Mouse (Mus musculus) lung, embryonic 15.5 days (tissue): ENCODE measurements around the gene Cryba2. TPM values are rescaled to one million over a fixed set of nuclear protein-coding genes. Genes with fewer than 3 reads are reported as not detected.

Source experiments
- ATAC-seq: fragments of 200-750 bp; cut with Nextera tagmentation; 2 replicates; pipeline ENCODE4 v1.8.0; 2017; ENCODE audit warnings: moderate number of reproducible peaks, borderline replicate concordance; ENCODE audit not compliant: low FRiP score, low TSS enrichment; ENCODE audit errors: extremely low read depth
- H3K27ac ChIP-seq: fragments of 300-500 bp; sonication (generic); 2 replicates; pipeline ENCODE4 v1.5.1; 2015; ENCODE audit warnings: moderate library complexity, mild to moderate bottlenecking, inconsistent platforms
- H3K27me3 ChIP-seq: fragments of 300-500 bp; sonication (generic); 2 replicates; pipeline ENCODE4 v1.6.1; 2015; ENCODE audit warnings: inconsistent platforms
- H3K36me3 ChIP-seq: fragments of 300-500 bp; sonication (generic); 2 replicates; pipeline ENCODE4 v1.6.1; 2015; ENCODE audit warnings: inconsistent platforms
- H3K4me1 ChIP-seq: fragments of 300-500 bp; sonication (generic); 2 replicates; pipeline ENCODE4 v1.6.1; 2015; ENCODE audit warnings: inconsistent platforms
- H3K4me2 ChIP-seq: fragments of 300-500 bp; sonication (generic); 2 replicates; pipeline ENCODE4 v1.6.1; 2015; ENCODE audit warnings: inconsistent platforms, mild to moderate bottlenecking, moderate library complexity
- H3K4me3 ChIP-seq: fragments of 300-500 bp; sonication (generic); 2 replicates; pipeline ENCODE4 v1.5.1; 2015; ENCODE audit warnings: mild to moderate bottlenecking, inconsistent platforms
- H3K9ac ChIP-seq: fragments of 300-500 bp; sonication (generic); 2 replicates; pipeline ENCODE4 v1.6.1; 2015; ENCODE audit warnings: inconsistent platforms
- H3K9me3 ChIP-seq: fragments of 300-500 bp; sonication (generic); 2 replicates; pipeline ENCODE4 v1.6.1; 2016; ENCODE audit warnings: inconsistent platforms
- WGBS: fragments of 180-500 bp; shearing (Covaris S2); methylation state at CpG from one replicate; pipeline ENCODE4 v1.1.7; 2015; 5-methylcytosine and 5-hydroxymethylcytosine counted together
- polyA plus RNA-seq: library from polyadenylated mRNA; unstranded; fragments of >200 nt; fragmentation: Nextera tagmentation; extraction: Ambion mirVana; gene quantifications from 2 replicates; pipeline ENCODE4 v1.2.1, GENCODE M21; 2015

Gene Cryba2
- polyA plus RNA-seq, 1 experiment from 2014 or later = not detected

DNA sequence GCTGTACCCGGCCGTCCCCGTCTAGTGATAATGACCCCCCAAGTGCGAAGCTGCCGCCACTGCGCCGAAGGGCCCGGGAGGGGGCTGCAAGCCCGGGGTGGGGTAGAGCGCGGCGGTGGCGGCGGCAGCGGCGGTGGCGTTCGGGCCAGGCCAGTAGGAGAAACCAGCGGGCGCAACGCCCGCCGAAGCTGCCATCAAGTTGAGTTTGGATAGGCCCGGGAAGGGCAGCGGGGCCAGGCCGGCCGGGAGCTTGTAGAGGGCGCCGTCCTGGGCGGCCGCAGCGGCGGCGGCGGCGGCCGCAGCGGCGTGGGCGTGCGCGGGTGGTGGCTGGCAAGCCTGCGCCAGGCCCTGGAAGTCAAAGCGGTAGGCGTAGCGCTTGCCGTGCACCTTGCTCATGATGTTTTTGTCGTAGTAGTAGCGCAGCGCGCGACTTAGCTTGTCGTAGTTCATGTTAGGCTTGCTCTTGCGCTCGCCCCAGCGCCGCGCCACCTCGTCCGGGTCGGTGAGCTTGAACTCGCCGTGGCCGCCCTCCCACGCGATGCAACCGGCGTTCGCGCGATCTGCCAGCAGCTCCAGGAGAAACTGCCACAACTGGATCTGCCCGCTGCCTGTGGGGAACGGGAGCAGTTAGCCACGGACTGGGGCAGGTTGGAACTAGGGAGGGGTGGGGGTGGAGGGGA, 10.7 kb downstream of the Cryba2 start:
- H3K4me3 ChIP-seq = peak overlapping the region; percentile 28
- H3K27ac ChIP-seq = no peak overlapping the region
- WGBS = under 1% methylated on average over 70 of the region's 74 CpGs
- H3K9me3 ChIP-seq = no peaks in the 10 kb centered on the region
- H3K27me3 ChIP-seq = peaks cover 90% of the 10 kb centered on the region
- no peak for ATAC-seq
- peak overlapping the region; percentile 54 for H3K4me2 ChIP-seq
- peaks cover 25% of the 10 kb centered on the region for H3K4me1 ChIP-seq
- no peak overlapping the region for H3K9ac ChIP-seq
- H3K36me3 ChIP-seq = no peaks in the 10 kb centered on the region

DNA sequence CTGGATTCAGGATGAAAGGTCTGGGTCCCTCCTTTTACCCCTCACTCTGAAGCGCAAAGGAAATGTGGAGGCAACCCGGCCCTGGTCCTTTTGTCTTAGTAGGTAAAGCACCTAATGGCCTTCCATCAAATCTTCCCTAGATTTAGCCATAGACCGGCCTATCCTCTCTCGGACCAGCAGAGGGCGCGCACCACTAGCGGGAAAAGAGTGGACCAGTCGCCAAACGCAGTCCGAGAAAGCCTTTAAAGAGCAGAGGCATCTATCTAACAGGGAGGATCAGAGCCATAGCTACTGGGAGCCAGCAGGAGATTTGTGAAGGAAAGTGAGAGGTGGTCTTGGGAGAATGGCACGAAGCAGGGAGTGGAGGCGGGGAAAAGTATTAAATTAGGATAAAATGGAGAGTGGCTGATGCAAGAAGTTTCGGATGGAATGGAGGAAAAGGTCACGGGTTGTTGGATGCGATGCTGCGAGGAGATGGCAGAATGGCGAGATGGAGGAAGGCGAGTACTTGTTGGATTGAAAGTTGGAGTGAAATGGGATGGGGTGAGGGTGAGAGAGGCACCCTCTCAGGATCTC, 12.1 kb downstream of the Cryba2 start:
- Histone ChIP-seq H3K4me2 (no peak overlapping the region), H3K4me3 (no peak overlapping the region), H3K27me3 (peaks cover 76% of the 10 kb centered on the region), H3K4me1 (peaks cover 25% of the 10 kb centered on the region), H3K9me3 (no peaks in the 10 kb centered on the region), H3K9ac (no peak overlapping the region), H3K36me3 (no peaks in the 10 kb centered on the region), H3K27ac (no peak overlapping the region)
- ATAC-seq = no peak
- WGBS = 2% methylated on average over 18 of the region's 18 CpGs

DNA sequence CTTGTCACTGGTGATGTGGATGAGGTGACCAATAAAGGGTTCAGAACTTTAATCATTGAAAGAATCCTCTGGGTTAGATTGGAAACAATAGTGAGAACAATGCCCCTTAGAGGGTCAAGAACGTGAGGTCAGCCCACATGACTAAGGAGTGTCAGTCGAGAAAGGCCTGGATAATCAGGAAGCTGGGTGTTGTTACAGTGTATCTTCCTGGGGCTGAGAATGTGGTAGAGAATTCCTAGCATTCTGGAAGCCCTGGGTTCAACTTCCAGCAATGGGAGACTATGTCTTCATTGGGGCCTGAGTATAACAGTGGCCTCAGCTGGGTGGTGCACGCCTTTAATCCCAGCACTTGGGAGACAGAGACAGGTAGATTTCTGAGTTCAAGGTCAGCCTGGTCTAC, 15.7 kb downstream of the Cryba2 start:
- Histone ChIP-seq H3K4me3 (no peak overlapping the region), H3K27ac (no peak overlapping the region), H3K27me3 (peaks cover 44% of the 10 kb centered on the region), H3K9me3 (no peaks in the 10 kb centered on the region), H3K4me2 (no peak overlapping the region), H3K9ac (no peak overlapping the region), H3K36me3 (no peaks in the 10 kb centered on the region), H3K4me1 (peaks cover 4% of the 10 kb centered on the region; the same call in 1 of the 2 replicates)
- ATAC-seq = no peak
- 48% methylated on average over 3 of the region's 3 CpGs for WGBS

DNA sequence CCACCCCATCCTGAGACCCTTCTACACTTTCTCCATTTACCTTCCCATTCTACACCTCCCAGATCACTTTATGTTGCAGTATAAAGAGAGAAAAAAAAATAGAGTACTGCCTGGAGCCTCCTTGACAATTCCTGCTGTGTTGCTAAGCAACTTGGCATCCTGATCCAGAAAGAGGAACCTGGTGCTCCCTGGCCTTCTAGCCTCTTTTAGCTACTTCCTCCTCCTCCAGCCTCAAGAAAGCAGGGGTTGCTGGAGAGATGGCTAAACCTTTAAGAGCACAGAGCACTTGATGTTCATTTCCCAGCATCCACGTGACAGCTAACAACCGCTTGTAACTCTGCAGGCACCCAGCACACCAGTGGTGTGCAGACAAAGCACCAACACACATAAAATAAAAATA, 20.7 kb downstream of the Cryba2 start:
- H3K4me3 ChIP-seq = no peak overlapping the region
- no peaks in the 10 kb centered on the region for H3K36me3 ChIP-seq
- no peak overlapping the region for H3K9ac ChIP-seq
- H3K9me3 ChIP-seq = no peaks in the 10 kb centered on the region
- no peak for ATAC-seq
- no peak overlapping the region for H3K4me2 ChIP-seq
- 43% methylated on average over 2 of the region's 2 CpGs for WGBS
- no peak overlapping the region for H3K27ac ChIP-seq
- H3K27me3 ChIP-seq = peaks cover 4% of the 10 kb centered on the region
- H3K4me1 ChIP-seq = no peaks in the 10 kb centered on the region

DNA sequence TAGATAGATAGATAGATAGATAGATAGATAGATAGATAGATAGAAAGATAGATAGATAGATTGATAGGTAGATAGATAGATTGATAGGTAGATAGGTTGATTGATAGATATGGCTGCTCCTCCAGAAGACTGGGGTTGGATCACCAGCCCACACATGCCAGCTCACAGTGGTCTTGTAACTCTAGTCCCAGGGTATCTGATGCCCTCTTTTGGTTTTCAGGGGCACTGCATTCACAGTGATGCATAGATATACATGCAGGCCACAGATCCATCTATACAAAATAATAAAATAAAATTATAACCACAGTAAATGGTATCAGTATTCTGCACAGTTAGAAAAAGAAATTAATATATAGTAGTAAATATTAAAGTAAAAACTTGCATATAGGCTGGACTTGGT, 31.2 kb downstream of the Cryba2 start:
- H3K4me3 ChIP-seq = no peak overlapping the region
- ATAC-seq = no peak
- no peaks in the 10 kb centered on the region for H3K9me3 ChIP-seq
- H3K4me2 ChIP-seq = no peak overlapping the region
- peaks cover 10% of the 10 kb centered on the region for H3K4me1 ChIP-seq
- no peak overlapping the region for H3K9ac ChIP-seq
- no peak overlapping the region for H3K27ac ChIP-seq
- H3K27me3 ChIP-seq = peaks cover 49% of the 10 kb centered on the region
- H3K36me3 ChIP-seq = no peaks in the 10 kb centered on the region

DNA sequence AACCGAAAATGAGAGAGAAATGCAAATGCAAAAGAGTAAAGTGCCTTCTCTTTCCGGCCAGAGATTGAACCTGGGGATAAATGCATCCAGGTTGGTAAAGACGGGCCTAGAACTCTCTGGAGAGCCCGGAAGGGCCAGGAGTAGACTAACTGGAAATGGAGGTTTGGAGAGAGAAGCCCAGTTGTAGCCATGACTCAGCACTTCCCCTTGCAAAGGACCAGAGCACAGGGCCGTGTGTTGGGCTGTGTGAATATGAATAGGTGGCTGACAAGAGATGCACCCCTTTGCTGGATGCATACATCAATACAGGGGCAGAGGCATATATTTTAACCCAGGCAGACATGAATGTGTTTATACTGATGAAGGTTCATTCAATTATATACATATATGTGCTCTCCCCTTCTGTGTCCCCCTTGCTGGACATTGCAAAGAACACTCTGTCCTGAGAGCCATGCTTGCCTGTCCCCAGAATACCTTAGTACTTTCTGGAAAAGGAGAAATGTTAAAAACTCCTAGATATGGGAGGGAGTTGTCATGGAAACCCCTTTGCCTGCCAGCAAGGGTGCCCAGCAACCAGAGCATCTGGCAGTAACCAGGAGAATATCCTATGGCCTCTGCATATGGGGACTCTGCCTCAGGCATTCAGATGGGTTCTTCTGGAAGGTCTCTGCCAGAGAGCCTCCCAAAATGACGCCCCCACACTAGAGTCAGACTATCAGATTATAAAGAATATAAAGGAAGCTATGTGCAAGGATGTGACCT, 33.5 kb downstream of the Cryba2 start:
- no peak overlapping the region for H3K27ac ChIP-seq
- no peak overlapping the region for H3K4me2 ChIP-seq
- no peak overlapping the region for H3K4me3 ChIP-seq
- H3K27me3 ChIP-seq = peaks cover 66% of the 10 kb centered on the region
- no peak overlapping the region for H3K9ac ChIP-seq
- H3K36me3 ChIP-seq = no peaks in the 10 kb centered on the region
- H3K4me1 ChIP-seq = peaks cover 26% of the 10 kb centered on the region
- 36% methylated on average over 6 of the region's 6 CpGs for WGBS
- H3K9me3 ChIP-seq = no peaks in the 10 kb centered on the region
- ATAC-seq = no peak

DNA sequence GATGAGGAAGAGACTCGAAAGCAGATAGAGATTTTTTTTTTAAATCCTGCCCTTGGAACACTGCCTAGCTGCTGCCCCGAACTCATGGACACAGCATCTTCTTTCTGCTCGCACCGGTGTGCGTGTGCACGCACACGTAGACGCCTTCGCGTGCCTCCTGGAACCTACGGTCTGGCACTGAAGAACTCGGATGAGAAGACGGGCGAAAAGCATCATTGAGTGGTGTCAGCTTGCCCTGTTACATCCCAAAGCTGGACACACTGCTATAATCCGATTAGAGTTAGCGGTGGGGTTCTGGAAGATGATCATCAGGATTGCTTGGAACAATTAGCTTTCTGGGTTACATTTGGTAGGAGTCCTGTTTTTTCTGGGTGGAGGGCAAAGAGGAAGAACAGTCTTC, 34.1 kb downstream of the Cryba2 start:
- no peaks in the 10 kb centered on the region for H3K9me3 ChIP-seq
- H3K36me3 ChIP-seq = no peaks in the 10 kb centered on the region
- H3K27me3 ChIP-seq = peaks cover 72% of the 10 kb centered on the region
- no peak overlapping the region for H3K9ac ChIP-seq
- peak overlapping the region; percentile 29 for H3K4me3 ChIP-seq
- H3K27ac ChIP-seq = no peak overlapping the region
- no peak for ATAC-seq
- peak overlapping the region; percentile 61 for H3K4me2 ChIP-seq
- 9% methylated on average over 16 of the region's 16 CpGs for WGBS
- H3K4me1 ChIP-seq = peaks cover 30% of the 10 kb centered on the region

DNA sequence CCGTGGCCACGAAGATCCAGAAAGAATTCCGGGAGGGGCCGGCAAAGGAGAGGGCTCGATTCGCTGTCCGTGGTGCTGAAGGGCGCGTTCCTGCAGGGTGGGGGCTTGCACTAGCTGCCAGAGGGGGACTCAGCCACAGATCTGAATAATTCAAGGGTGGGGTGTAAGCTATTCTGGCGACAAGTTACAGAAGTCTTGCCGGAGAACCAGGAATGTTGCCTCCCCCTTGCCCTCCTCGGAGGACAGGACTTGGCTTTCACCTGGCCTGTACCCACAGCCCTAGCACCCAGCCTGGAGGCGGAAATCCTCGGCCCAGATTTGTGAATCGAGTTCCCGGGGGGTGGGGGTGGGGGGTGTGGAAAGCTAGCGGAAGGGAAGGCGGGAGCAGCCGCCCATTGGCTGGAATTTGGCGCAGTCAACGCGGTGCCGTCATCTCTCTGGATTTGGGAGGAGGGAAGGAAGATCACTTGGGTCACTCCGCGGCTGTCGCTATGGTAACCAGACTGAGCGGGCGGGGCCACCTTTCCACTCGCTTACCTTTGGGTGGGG, 34.7 kb downstream of the Cryba2 start:
- no peak overlapping the region for H3K9ac ChIP-seq
- peak overlapping the region; percentile 29 for H3K4me3 ChIP-seq
- under 1% methylated on average over 29 of the region's 29 CpGs for WGBS

DNA sequence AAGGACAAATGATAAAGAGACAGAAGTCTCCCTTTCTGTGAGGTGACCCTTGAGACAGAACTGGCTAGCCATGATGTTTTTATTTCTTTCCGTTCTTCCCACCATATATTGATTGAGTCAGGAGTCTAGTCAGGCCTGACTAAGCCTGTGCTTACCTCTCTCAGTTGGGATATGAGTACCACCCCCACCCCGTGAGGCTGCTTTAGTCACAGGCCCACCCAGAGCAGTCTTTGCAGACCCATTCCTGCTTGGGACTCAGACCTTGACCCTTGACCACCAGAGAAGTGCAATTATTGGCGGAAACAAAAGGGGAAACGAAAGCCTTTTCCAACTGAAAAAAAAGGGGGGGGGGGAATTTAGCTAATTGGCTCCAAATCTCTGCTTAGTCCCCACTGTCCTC, 35.3 kb downstream of the Cryba2 start:
- no peak for ATAC-seq

More for the DNA sequence above, 34.7 kb downstream of the Cryba2 start:
- Histone ChIP-seq H3K9me3 (no peaks in the 10 kb centered on the region), H3K4me2 (peak overlapping the region; percentile 61), H3K4me1 (peaks cover 30% of the 10 kb centered on the region), H3K27ac (no peak overlapping the region), H3K27me3 (peaks cover 77% of the 10 kb centered on the region), H3K36me3 (no peaks in the 10 kb centered on the region)
- peak; percentile 30; the same call in 1 of the 2 replicates for ATAC-seq

DNA sequence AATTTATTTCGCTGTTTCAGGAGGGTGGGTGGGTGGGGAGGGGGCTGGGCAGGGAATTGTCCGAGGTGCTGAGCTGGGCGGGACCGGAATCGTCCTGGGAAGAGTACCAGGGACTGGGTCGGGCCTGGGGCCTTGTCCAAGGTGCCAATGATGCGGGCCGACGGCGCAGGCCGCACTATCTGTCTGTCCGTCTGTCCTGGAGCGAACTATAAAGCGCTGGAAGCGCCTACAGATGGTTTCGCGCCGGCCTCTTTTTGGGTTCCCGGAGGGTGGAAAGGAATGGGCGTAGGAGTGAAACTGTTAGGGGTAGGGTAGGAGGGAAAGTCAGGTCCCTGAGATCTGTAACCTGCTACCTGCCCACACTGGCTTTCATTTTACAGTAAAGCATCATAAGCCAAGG, 35.7 kb downstream of the Cryba2 start:
- H3K27ac ChIP-seq = no peak overlapping the region
- H3K4me2 ChIP-seq = no peak overlapping the region
- H3K9me3 ChIP-seq = no peaks in the 10 kb centered on the region
- H3K27me3 ChIP-seq = peaks cover 88% of the 10 kb centered on the region
- H3K4me1 ChIP-seq = peaks cover 30% of the 10 kb centered on the region
- no peak overlapping the region for H3K9ac ChIP-seq
- H3K36me3 ChIP-seq = no peaks in the 10 kb centered on the region
- WGBS = 6% methylated on average over 20 of the region's 20 CpGs
- no peak overlapping the region for H3K4me3 ChIP-seq
- ATAC-seq = no peak

More for the DNA sequence above, 35.3 kb downstream of the Cryba2 start:
- H3K27ac ChIP-seq = no peak overlapping the region
- no peak overlapping the region for H3K9ac ChIP-seq
- peaks cover 83% of the 10 kb centered on the region for H3K27me3 ChIP-seq
- H3K4me3 ChIP-seq = peak overlapping the region; percentile 29; the same call in 1 of the 2 replicates
- H3K36me3 ChIP-seq = no peaks in the 10 kb centered on the region
- H3K4me1 ChIP-seq = peaks cover 30% of the 10 kb centered on the region
- H3K4me2 ChIP-seq = peak overlapping the region; percentile 61
- H3K9me3 ChIP-seq = no peaks in the 10 kb centered on the region
- 9% methylated on average over 4 of the region's 4 CpGs for WGBS

DNA sequence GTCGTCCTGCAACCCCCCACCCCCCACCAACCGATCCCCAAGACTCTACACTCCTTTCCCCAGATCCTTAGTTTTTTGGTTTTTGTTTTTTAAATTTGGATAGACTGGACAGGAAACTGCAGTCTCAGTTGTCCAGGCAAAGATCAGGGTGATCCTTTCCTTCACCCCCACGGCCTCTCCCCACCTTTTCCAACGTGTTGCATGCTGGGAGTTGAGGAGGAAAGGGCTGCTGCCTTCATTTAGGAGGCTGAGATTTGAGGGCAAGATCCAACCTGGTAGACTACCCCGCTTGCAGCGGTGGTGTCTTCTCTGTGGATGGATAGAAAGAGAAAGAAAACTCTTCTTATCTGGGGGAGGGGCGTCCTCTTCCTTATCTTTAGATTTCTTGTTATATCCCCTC, 36.2 kb downstream of the Cryba2 start:
- WGBS = 1% methylated on average over 7 of the region's 7 CpGs
- Histone ChIP-seq H3K36me3 (no peaks in the 10 kb centered on the region), H3K27me3 (peaks cover 92% of the 10 kb centered on the region), H3K4me3 (no peak overlapping the region), H3K9me3 (no peaks in the 10 kb centered on the region), H3K27ac (no peak overlapping the region), H3K9ac (no peak overlapping the region), H3K4me1 (peaks cover 30% of the 10 kb centered on the region), H3K4me2 (no peak overlapping the region)
- no peak for ATAC-seq

DNA sequence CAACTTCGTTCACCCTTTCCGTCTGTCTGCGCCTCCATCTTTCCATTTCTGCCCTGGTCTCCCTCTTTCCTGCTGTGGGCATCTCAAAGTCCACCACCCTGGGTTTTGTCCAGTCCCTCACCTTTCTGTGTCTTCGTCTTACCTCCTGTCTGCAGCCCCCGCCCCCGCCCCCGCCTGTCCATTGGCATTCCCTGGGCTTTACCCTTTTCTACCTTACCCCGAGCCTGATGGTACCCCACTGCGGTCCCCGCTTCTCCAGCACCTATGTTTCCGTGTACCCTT, 36.6 kb downstream of the Cryba2 start:
- no peak for ATAC-seq
- no peak overlapping the region for H3K27ac ChIP-seq
- WGBS = 3% methylated on average over 11 of the region's 11 CpGs
- peaks cover 30% of the 10 kb centered on the region for H3K4me1 ChIP-seq
- no peaks in the 10 kb centered on the region for H3K9me3 ChIP-seq
- H3K9ac ChIP-seq = no peak overlapping the region
- peaks cover 96% of the 10 kb centered on the region for H3K27me3 ChIP-seq
- peak overlapping the region; percentile 95; the same call in 1 of the 2 replicates for H3K4me2 ChIP-seq
- peak overlapping the region; percentile 57; the same call in 1 of the 2 replicates for H3K4me3 ChIP-seq
- H3K36me3 ChIP-seq = no peaks in the 10 kb centered on the region
